In genomic region chr16:12588889-12589288, GRCm38 (mm10) we compare ENCODE assay signal across 12 mouse cellular contexts.
DNase-seq lines count a peak whose midpoint lies in the region; ATAC-seq and TF ChIP-seq lines count a peak whose summit lies in the region.
"Had no signal": no experiment of that assay in that cellular context is flagged by ENCODE, and none has a peak within 500 bp of the region (broad histone marks: within the 10 kb centered on the region; RNA-seq: fewer than 3 reads in every experiment).

No protein-coding gene starts in this region.

- H3K4me3 ChIP-seq in hindbrain, postnatal 0 days (ENCODE audit: low read length), result no peak overlapping the region
- no peak overlapping the region for H3K4me3 ChIP-seq in hindbrain, embryonic 14.5 days (replicated peaks; ENCODE audit: low read length)
- no peak overlapping the region for H3K4me3 ChIP-seq in forebrain, embryonic 16.5 days (replicated peaks; ENCODE audit: low read length)
- H3K4me3 ChIP-seq: myocyte had no signal

- H3K9me3 ChIP-seq in hindbrain, postnatal 0 days (ENCODE audit: low read length), result no peaks in the 10 kb centered on the region
- no peaks in the 10 kb centered on the region for H3K9me3 ChIP-seq in hindbrain, embryonic 14.5 days (ENCODE audit: control insufficient read depth, low read length)
- no peaks in the 10 kb centered on the region for H3K9me3 ChIP-seq in forebrain, embryonic 16.5 days (ENCODE audit: control insufficient read depth, low read length)

- TF ChIP-seq CTCF in hindbrain, postnatal 0 days (IDR thresholded peaks at IDR 0.05; ENCODE audit: low read depth), result peak; percentile 37

- H3K4me2 ChIP-seq in hindbrain, postnatal 0 days (ENCODE audit: low read depth, low read length), result no peak overlapping the region
- no peak overlapping the region for H3K4me2 ChIP-seq in hindbrain, embryonic 14.5 days (replicated peaks)
- no peak overlapping the region for H3K4me2 ChIP-seq in forebrain, embryonic 16.5 days (ENCODE audit: low read length)

- no peaks in the 10 kb centered on the region for H3K4me1 ChIP-seq in hindbrain, postnatal 0 days (ENCODE audit: insufficient read depth, low read length)
- no peaks in the 10 kb centered on the region for H3K4me1 ChIP-seq in hindbrain, embryonic 14.5 days (replicated peaks; ENCODE audit: control insufficient read depth, insufficient read depth, low read length)
- no peaks in the 10 kb centered on the region for H3K4me1 ChIP-seq in forebrain, embryonic 16.5 days (replicated peaks; ENCODE audit: control insufficient read depth, insufficient read depth, low read length)

- no peak for DNase-seq in hindbrain, postnatal 0 days (ENCODE audit: low spot score)
- no peak for DNase-seq in hindbrain, embryonic 14.5 days (ENCODE audit: low spot score)
- DNase-seq in lung, postnatal 10 days, result peak; percentile 12
- no peak for DNase-seq in lung, postnatal 4 days
- peak; percentile 2 for DNase-seq in c-Kit-positive CD71-negative TER-119-negative erythroid progenitor cells, embryonic 14.5 days (ENCODE audit: low read depth)
- peak; percentile 4 for DNase-seq in mesoderm, embryonic 11.5 days (ENCODE audit: low read depth, low spot score)
- no peak for DNase-seq in thymus, postnatal 4 days
- DNase-seq: layer of hippocampus, postnatal 36 days; right cerebral cortex, postnatal 14 days had no signal

- H3K9ac ChIP-seq in hindbrain, postnatal 0 days (replicated peaks; ENCODE audit: low read length), result no peak overlapping the region
- no peak overlapping the region for H3K9ac ChIP-seq in hindbrain, embryonic 14.5 days
- no peak overlapping the region for H3K9ac ChIP-seq in forebrain, embryonic 16.5 days (replicated peaks; ENCODE audit: low read depth, low read length)

- H3K27ac ChIP-seq in hindbrain, postnatal 0 days, result no peak overlapping the region
- no peak overlapping the region for H3K27ac ChIP-seq in hindbrain, embryonic 14.5 days
- H3K27ac ChIP-seq in forebrain, embryonic 16.5 days (ENCODE audit: low read length), result no peak overlapping the region
- H3K27ac ChIP-seq: macrophage had no signal

- ATAC-seq in hindbrain, postnatal 0 days, result no peak
- ATAC-seq in hindbrain, embryonic 14.5 days (ENCODE audit: low FRiP score), result no peak
- ATAC-seq in forebrain, embryonic 16.5 days, result no peak

- no peaks in the 10 kb centered on the region for H3K36me3 ChIP-seq in hindbrain, postnatal 0 days (ENCODE audit: insufficient read depth, low read length)
- H3K36me3 ChIP-seq in hindbrain, embryonic 14.5 days (replicated peaks; ENCODE audit: control insufficient read depth, insufficient read depth), result no peaks in the 10 kb centered on the region
- H3K36me3 ChIP-seq in forebrain, embryonic 16.5 days (ENCODE audit: control insufficient read depth, insufficient read depth), result no peaks in the 10 kb centered on the region

- H3K27me3 ChIP-seq in hindbrain, postnatal 0 days (ENCODE audit: insufficient read depth, low read length), result no peaks in the 10 kb centered on the region
- H3K27me3 ChIP-seq in hindbrain, embryonic 14.5 days (ENCODE audit: control insufficient read depth, insufficient read depth, low read length), result no peaks in the 10 kb centered on the region
- H3K27me3 ChIP-seq in forebrain, embryonic 16.5 days (replicated peaks; ENCODE audit: control insufficient read depth, insufficient read depth, low read length), result no peaks in the 10 kb centered on the region

Comparison
In these comparisons a context has a peak if more than half of its experiments do, and no peak if none do; other contexts are left out.
1. DNase-seq: peak in lung, postnatal 10 days (single experiment), c-Kit-positive CD71-negative TER-119-negative erythroid progenitor cells, embryonic 14.5 days (single experiment) and mesoderm, embryonic 11.5 days (single experiment); none in hindbrain, postnatal 0 days (single experiment), hindbrain, embryonic 14.5 days (single experiment), lung, postnatal 4 days (0 of 2) and thymus, postnatal 4 days (single experiment).